Comparison of ENCODE assay signal across 9 mouse cellular contexts in genomic region chr19:59387178-59387577, GRCm38 (mm10). TPM values are rescaled to one million over a fixed set of nuclear protein-coding genes. Genes with fewer than 3 reads are reported as not detected.
DNase-seq lines count a peak whose midpoint lies in the region; ATAC-seq and TF ChIP-seq lines count a peak whose summit lies in the region.
"Had no signal": no experiment of that assay in that cellular context is flagged by ENCODE, and none has a peak within 500 bp of the region (broad histone marks: within the 10 kb centered on the region; RNA-seq: fewer than 3 reads in every experiment).

No protein-coding gene starts in this region.

- peaks cover 45% of the 10 kb centered on the region for H3K4me1 ChIP-seq in G1E (ENCODE audit: insufficient read depth, low read depth, low read length)
- H3K4me1 ChIP-seq: heart, embryonic 13.5 days had no signal

- H3K9me3 ChIP-seq in G1E (replicated peaks): no peaks in the 10 kb centered on the region
- H3K9me3 ChIP-seq: heart, embryonic 13.5 days had no signal

- no peak overlapping the region for H3K4me3 ChIP-seq in G1E (ENCODE audit: low read depth, low read length)
- H3K4me3 ChIP-seq: heart, embryonic 13.5 days had no signal

- ATAC-seq in G1E (ENCODE audit: extremely low read depth, insufficient number of reproducible peaks, low FRiP score, poor library complexity, severe bottlenecking): no peak
- ATAC-seq in frontal cortex, adult (ENCODE audit: low TSS enrichment): peak; percentile 75
- ATAC-seq in megakaryocyte progenitor cell, adult 5-6 weeks (replicated peaks; ENCODE audit: poor library complexity): peak; percentile 46

- no peaks in the 10 kb centered on the region for H3K36me3 ChIP-seq in G1E (replicated peaks)
- H3K36me3 ChIP-seq: heart, embryonic 13.5 days had no signal

- DNase-seq in cerebellum, postnatal 10 days: peak; percentile 69 to 73
- no peak for DNase-seq in cerebellum, adult 11 months
- peak; percentile 45 for DNase-seq in left cerebral cortex, adult 18-20 months (ENCODE audit: low spot score in 2 of 2)
- no peak for DNase-seq in left cerebral cortex, adult 11 months (ENCODE audit: low spot score)
- no peak for DNase-seq in G1E (ENCODE audit: low spot score)
- no peak for DNase-seq in yolk sac, embryonic 10.5 days (ENCODE audit: low spot score)

- TF ChIP-seq CTCF in G1E (IDR thresholded peaks at IDR 0.05; ENCODE audit: low read depth, low read length): peak; percentile 81

- peaks cover 2% of the 10 kb centered on the region; the same call in 1 of the 2 replicates for H3K27me3 ChIP-seq in G1E (ENCODE audit: insufficient read depth, low read length)

RNA-seq across cellular contexts. Expression of gene Pdzd8, which starts 41.6 kb away (rescaled TPM):
- 10 to 100 TPM; 57.0 to 58.1 TPM for total RNA-seq in left cerebral cortex, adult 18-20 months (2021)
- total RNA-seq in G1E (2014; fragmentation: Nextera tagmentation) (81.6 and 85.5 TPM in 2 replicates), G1E (2017) (35.1 and 40.0 TPM in 2 replicates)
- 15.1 and 17.4 TPM in 2 replicates for polyA plus RNA-seq in G1E (2012)
- total RNA-seq in megakaryocyte progenitor cell, adult 5-6 weeks (2015): 62.5 and 69.7 TPM in 2 replicates
- 46.7 and 49.0 TPM in 2 replicates for total RNA-seq in megakaryocyte progenitor cell, adult 5-6 weeks (2017)

Comparison
In these comparisons a context has a peak if more than half of its experiments do, and no peak if none do; other contexts are left out.
1. DNase-seq: peak in cerebellum, postnatal 10 days (2 of 2) and left cerebral cortex, adult 18-20 months (2 of 2); none in cerebellum, adult 11 months (single experiment), left cerebral cortex, adult 11 months (single experiment), G1E (single experiment) and yolk sac, embryonic 10.5 days (single experiment).